Mouse (Mus musculus) limb, embryonic 13.5 days (tissue): ENCODE measurements around the gene Tex13b. TPM values are rescaled to one million over a fixed set of nuclear protein-coding genes. Genes with fewer than 3 reads are reported as not detected.
"Not testable (repeated sequence)": the region's sequence is repeated elsewhere in the genome, so short reads cannot be mapped to it uniquely, and the experiment has no call there.

Source experiments
- ATAC-seq: fragments of 200-750 bp; cut with Nextera tagmentation; 2 replicates; pipeline ENCODE4 v1.8.0; 2017; ENCODE audit warnings: low read depth, moderate number of reproducible peaks, moderate TSS enrichment; ENCODE audit not compliant: low FRiP score
- H3K27ac ChIP-seq: fragments of 300-500 bp; sonication (generic); 2 replicates; pipeline ENCODE4 v1.5.1; 2015; ENCODE audit warnings: inconsistent platforms, mild to moderate bottlenecking, moderate library complexity
- H3K27me3 ChIP-seq: fragments of 300-500 bp; sonication (generic); 2 replicates; pipeline ENCODE4 v1.6.1; 2015; ENCODE audit warnings: mild to moderate bottlenecking, inconsistent platforms
- H3K36me3 ChIP-seq: fragments of 300-500 bp; sonication (generic); 2 replicates; pipeline ENCODE4 v1.6.1; 2015; ENCODE audit warnings: inconsistent platforms, mild to moderate bottlenecking, moderate library complexity
- H3K4me1 ChIP-seq: fragments of 300-500 bp; sonication (generic); 2 replicates; pipeline ENCODE4 v1.6.1; 2015; ENCODE audit warnings: inconsistent platforms
- H3K4me2 ChIP-seq: fragments of 300-500 bp; sonication (generic); replicated peaks from 2 replicates; pipeline ENCODE4 v1.6.1; 2015; ENCODE audit warnings: inconsistent platforms, mild to moderate bottlenecking, moderate library complexity
- H3K4me3 ChIP-seq: fragments of 300-500 bp; sonication (generic); 2 replicates; pipeline ENCODE4 v1.5.1; 2015; ENCODE audit warnings: moderate library complexity, mild to moderate bottlenecking, inconsistent platforms
- H3K9ac ChIP-seq: fragments of 300-500 bp; sonication (generic); 2 replicates; pipeline ENCODE4 v1.6.1; 2015; ENCODE audit warnings: mild to moderate bottlenecking, inconsistent platforms
- H3K9me3 ChIP-seq: fragments of 300-500 bp; sonication (generic); 2 replicates; pipeline ENCODE4 v1.6.1; 2016; ENCODE audit warnings: inconsistent platforms
- WGBS: fragments of 180-500 bp; shearing (Covaris S2); methylation state at CpG from one replicate; pipeline ENCODE4 v1.1.7; 2015; 5-methylcytosine and 5-hydroxymethylcytosine counted together
- polyA plus RNA-seq: library from polyadenylated mRNA; unstranded; fragments of >200 nt; fragmentation: Nextera tagmentation; extraction: Ambion mirVana; gene quantifications from 2 replicates; pipeline ENCODE4 v1.2.1, GENCODE M21; 2015

The Tex13b gene
- not detected in 2 replicates for polyA plus RNA-seq

GRCm38 (mm10) chrX:140813312-140814006, at the start of gene Tex13b:
Tex13b (minus strand) TSS chrX:140813433.
- Histone ChIP-seq H3K9me3 (no peaks in the 10 kb centered on the region), H3K36me3 (no peaks in the 10 kb centered on the region), H3K4me3 (no peak within 1 kb of the TSS), H3K27me3 (peaks cover 30% of the 10 kb centered on the region; the same call in 1 of the 2 replicates), H3K4me2 (no peak within 1 kb of the TSS), H3K9ac (no peak within 1 kb of the TSS), H3K27ac (no peak within 1 kb of the TSS), H3K4me1 (no peaks in the 10 kb centered on the region)
- 92% methylated on average over 22 of the region's 22 CpGs for WGBS
- ATAC-seq: no peak

GRCm38 (mm10) chrX:140862760-140863159, 49.5 kb upstream of the Tex13b start:
- 90% methylated on average over 6 of the region's 6 CpGs for WGBS
- H3K9ac ChIP-seq: no peak overlapping the region
- H3K4me2 ChIP-seq: no peak overlapping the region
- H3K9me3 ChIP-seq: no peaks in the 10 kb centered on the region
- ATAC-seq: no peak
- no peak overlapping the region for H3K27ac ChIP-seq
- H3K36me3 ChIP-seq: no peaks in the 10 kb centered on the region
- H3K4me1 ChIP-seq: no peaks in the 10 kb centered on the region
- H3K27me3 ChIP-seq: peaks cover 18% of the 10 kb centered on the region; the same call in 1 of the 2 replicates
- H3K4me3 ChIP-seq: no peak overlapping the region

GRCm38 (mm10) chrX:140857445-140857844, 44.2 kb upstream of the Tex13b start:
- no peaks in the 10 kb centered on the region for H3K4me1 ChIP-seq
- H3K27ac ChIP-seq: no peak overlapping the region
- 38% methylated on average over 2 of the region's 2 CpGs for WGBS

GRCm38 (mm10) chrX:140857040-140857439, 43.8 kb upstream of the Tex13b start:
- ATAC-seq: not testable (repeated sequence)

More at GRCm38 (mm10) chrX:140857445-140857844, 44.2 kb upstream of the Tex13b start:
- ATAC-seq: no peak
- H3K4me3 ChIP-seq: no peak overlapping the region
- H3K27me3 ChIP-seq: peaks cover 13% of the 10 kb centered on the region; the same call in 1 of the 2 replicates
- H3K4me2 ChIP-seq: no peak overlapping the region
- no peak overlapping the region for H3K9ac ChIP-seq
- no peaks in the 10 kb centered on the region for H3K9me3 ChIP-seq
- no peaks in the 10 kb centered on the region for H3K36me3 ChIP-seq

GRCm38 (mm10) chrX:140854561-140854960, 41.3 kb upstream of the Tex13b start:
- WGBS: 74% methylated on average over 3 of the region's 3 CpGs
- Histone ChIP-seq H3K4me2 (no peak overlapping the region), H3K27me3 (peaks cover 10% of the 10 kb centered on the region; the same call in 1 of the 2 replicates), H3K27ac (no peak overlapping the region), H3K9ac (no peak overlapping the region), H3K4me1 (no peaks in the 10 kb centered on the region), H3K9me3 (no peaks in the 10 kb centered on the region), H3K36me3 (no peaks in the 10 kb centered on the region), H3K4me3 (no peak overlapping the region)
- ATAC-seq: no peak

More at GRCm38 (mm10) chrX:140857040-140857439, 43.8 kb upstream of the Tex13b start:
- H3K36me3 ChIP-seq, H3K27ac ChIP-seq, H3K4me1 ChIP-seq, H3K9ac ChIP-seq, H3K4me3 ChIP-seq, H3K4me2 ChIP-seq, H3K9me3 ChIP-seq: not testable (repeated sequence)
- peaks cover 13% of the 10 kb centered on the region; the same call in 1 of the 2 replicates for H3K27me3 ChIP-seq
- WGBS: 71% methylated on average over 5 of the region's 5 CpGs

GRCm38 (mm10) chrX:140845401-140845800, 32.2 kb upstream of the Tex13b start:
- H3K9ac ChIP-seq, H3K9me3 ChIP-seq, H3K4me3 ChIP-seq, H3K36me3 ChIP-seq, H3K27ac ChIP-seq, H3K4me2 ChIP-seq, H3K4me1 ChIP-seq, ATAC-seq: not testable (repeated sequence)
- H3K27me3 ChIP-seq: peaks cover 20% of the 10 kb centered on the region; the same call in 1 of the 2 replicates
- WGBS: 100% methylated on average over 1 of the region's 1 CpGs

- Histone ChIP-seq H3K36me3 (no peaks in the 10 kb centered on the region), H3K4me2 (no peak overlapping the region), H3K4me3 (no peak overlapping the region), H3K27me3 (peaks cover 35% of the 10 kb centered on the region), H3K9ac (no peak overlapping the region), H3K4me1 (no peaks in the 10 kb centered on the region), H3K27ac (no peak overlapping the region), H3K9me3 (no peaks in the 10 kb centered on the region)
- 72% methylated on average over 4 of the region's 4 CpGs for WGBS
- ATAC-seq: no peak
Measured at GRCm38 (mm10) chrX:140839887-140840286, 26.7 kb upstream of the Tex13b start.

GRCm38 (mm10) chrX:140838077-140838476, 24.8 kb upstream of the Tex13b start:
- WGBS: 68% methylated on average over 3 of the region's 3 CpGs
- no peaks in the 10 kb centered on the region for H3K36me3 ChIP-seq
- no peak overlapping the region for H3K9ac ChIP-seq
- H3K27me3 ChIP-seq: peaks cover 33% of the 10 kb centered on the region
- no peak overlapping the region for H3K4me3 ChIP-seq
- H3K4me1 ChIP-seq: no peaks in the 10 kb centered on the region
- no peaks in the 10 kb centered on the region for H3K9me3 ChIP-seq
- ATAC-seq: no peak
- no peak overlapping the region for H3K4me2 ChIP-seq
- no peak overlapping the region for H3K27ac ChIP-seq

GRCm38 (mm10) chrX:140831706-140832105, 18.5 kb upstream of the Tex13b start:
- H3K9me3 ChIP-seq: no peaks in the 10 kb centered on the region
- 75% methylated on average over 4 of the region's 4 CpGs for WGBS
- H3K4me3 ChIP-seq: no peak overlapping the region
- no peaks in the 10 kb centered on the region for H3K36me3 ChIP-seq
- no peak overlapping the region for H3K9ac ChIP-seq
- peaks cover 14% of the 10 kb centered on the region; the same call in 1 of the 2 replicates for H3K27me3 ChIP-seq
- ATAC-seq: no peak
- no peaks in the 10 kb centered on the region for H3K4me1 ChIP-seq
- H3K4me2 ChIP-seq: no peak overlapping the region
- no peak overlapping the region for H3K27ac ChIP-seq

- Histone ChIP-seq H3K27me3 (peaks cover 20% of the 10 kb centered on the region; the same call in 1 of the 2 replicates), H3K9me3 (no peaks in the 10 kb centered on the region), H3K4me2 (no peak overlapping the region), H3K27ac (no peak overlapping the region), H3K36me3 (no peaks in the 10 kb centered on the region), H3K4me3 (no peak overlapping the region), H3K9ac (no peak overlapping the region), H3K4me1 (no peaks in the 10 kb centered on the region)
- 83% methylated on average over 17 of the region's 17 CpGs for WGBS
- no peak for ATAC-seq
Measured at GRCm38 (mm10) chrX:140822295-140822694, 9.1 kb upstream of the Tex13b start.

- no peaks in the 10 kb centered on the region for H3K36me3 ChIP-seq
- no peak overlapping the region for H3K4me3 ChIP-seq
- H3K4me1 ChIP-seq: no peaks in the 10 kb centered on the region
- H3K9me3 ChIP-seq: no peaks in the 10 kb centered on the region
- H3K9ac ChIP-seq: no peak overlapping the region
- WGBS: 88% methylated on average over 2 of the region's 2 CpGs
- H3K27ac ChIP-seq: no peak overlapping the region
- no peak overlapping the region for H3K4me2 ChIP-seq
- ATAC-seq: no peak
- H3K27me3 ChIP-seq: peaks cover 47% of the 10 kb centered on the region
Measured at GRCm38 (mm10) chrX:140805340-140805739, 7.9 kb downstream of the Tex13b start.

GRCm38 (mm10) chrX:140769794-140770193, 43.4 kb downstream of the Tex13b start:
- H3K27me3 ChIP-seq: peaks cover 33% of the 10 kb centered on the region; the same call in 1 of the 2 replicates
- ATAC-seq: no peak
- WGBS: 83% methylated on average over 1 of the region's 1 CpGs
- no peaks in the 10 kb centered on the region for H3K4me1 ChIP-seq
- H3K9me3 ChIP-seq: no peaks in the 10 kb centered on the region
- H3K4me3 ChIP-seq: no peak overlapping the region
- no peak overlapping the region for H3K27ac ChIP-seq
- no peak overlapping the region for H3K9ac ChIP-seq
- no peaks in the 10 kb centered on the region for H3K36me3 ChIP-seq
- H3K4me2 ChIP-seq: no peak overlapping the region
